Mouse (Mus musculus) 3134 (cell line): ENCODE results near the gene Ddost.
A peak's percentile ranks its signal among the peaks of the same experiment; 100 is the strongest.

Experiments
- DNase-seq: peaks from one replicate; pipeline ENCODE4 v3.0.0-alpha.2; 2011; ENCODE audit warnings: low spot score; ENCODE audit not compliant: insufficient read length; ENCODE audit errors: extremely low read depth

The Ddost gene

GRCm38 (mm10) chr4:138304340-138305104, at the start of gene Ddost:
TSS of gene Ddost (plus strand) at chr4:138304730.
- DNase-seq = peak; percentile 96

- DNase-seq = no peak
Measured at GRCm38 (mm10) chr4:138257116-138257687, 47.3 kb upstream of the Ddost start.

GRCm38 (mm10) chr4:138258663-138259062, 45.9 kb upstream of the Ddost start:
- DNase-seq = no peak

- DNase-seq = no peak
Measured at GRCm38 (mm10) chr4:138259482-138259881, 45.0 kb upstream of the Ddost start.

GRCm38 (mm10) chr4:138261843-138262681, 42.5 kb upstream of the Ddost start:
- no peak for DNase-seq

- DNase-seq = no peak
Measured at GRCm38 (mm10) chr4:138267869-138268268, 36.7 kb upstream of the Ddost start.

GRCm38 (mm10) chr4:138272011-138272997, 32.2 kb upstream of the Ddost start:
- DNase-seq = no peak

- DNase-seq = no peak
Measured at GRCm38 (mm10) chr4:138278346-138278745, 26.2 kb upstream of the Ddost start.

GRCm38 (mm10) chr4:138282834-138283233, 21.7 kb upstream of the Ddost start:
- DNase-seq = peak; percentile 39

GRCm38 (mm10) chr4:138286411-138286810, 18.1 kb upstream of the Ddost start:
- DNase-seq = no peak

- DNase-seq = no peak
Measured at GRCm38 (mm10) chr4:138288691-138289090, 15.8 kb upstream of the Ddost start.

- no peak for DNase-seq
Measured at GRCm38 (mm10) chr4:138292028-138292427, 12.5 kb upstream of the Ddost start.

- DNase-seq = no peak
Measured at GRCm38 (mm10) chr4:138293261-138293948, 11.1 kb upstream of the Ddost start.

GRCm38 (mm10) chr4:138293949-138294550, 10.5 kb upstream of the Ddost start:
- DNase-seq = no peak

GRCm38 (mm10) chr4:138301271-138301780, 3.2 kb upstream of the Ddost start:
- DNase-seq = no peak

GRCm38 (mm10) chr4:138303011-138303410, 1.5 kb upstream of the Ddost start:
- DNase-seq = no peak

- no peak for DNase-seq
Measured at GRCm38 (mm10) chr4:138303742-138304141, 788 bp upstream of the Ddost start.

- DNase-seq = no peak
Measured at GRCm38 (mm10) chr4:138307025-138307424, 2.5 kb downstream of the Ddost start.

- no peak for DNase-seq
Measured at GRCm38 (mm10) chr4:138307739-138308138, 3.2 kb downstream of the Ddost start.
